Mouse (Mus musculus) neural tube, embryonic 12.5 days (tissue): ENCODE results near the gene Fam198a. TPM values are rescaled to one million over a fixed set of nuclear protein-coding genes. Genes with fewer than 3 reads are reported as not detected.
A peak's percentile ranks its signal among the peaks of the same experiment; 100 is the strongest.

ENCODE experiments used
- ATAC-seq: fragments of 200-750 bp; cut with Nextera tagmentation; 2 replicates; pipeline ENCODE4 v1.8.0; 2017; ENCODE audit warnings: low read depth, mild to moderate bottlenecking, moderate TSS enrichment, moderate library complexity; ENCODE audit not compliant: low FRiP score
- H3K27ac ChIP-seq: fragments of 300-500 bp; sonication (generic); 2 replicates; pipeline ENCODE4 v1.5.1; 2016
- H3K27me3 ChIP-seq: fragments of 300-500 bp; sonication (generic); replicated peaks from 2 replicates; pipeline ENCODE4 v1.6.1; 2016; ENCODE audit warnings: mild to moderate bottlenecking
- H3K36me3 ChIP-seq: fragments of 300-500 bp; sonication (generic); 2 replicates; pipeline ENCODE4 v1.6.1; 2016; ENCODE audit warnings: mild to moderate bottlenecking
- H3K4me1 ChIP-seq: fragments of 300-500 bp; sonication (generic); 2 replicates; pipeline ENCODE4 v1.6.1; 2016
- H3K4me2 ChIP-seq: fragments of 300-500 bp; sonication (generic); replicated peaks from 2 replicates; pipeline ENCODE4 v1.6.1; 2016; ENCODE audit warnings: mild to moderate bottlenecking
- H3K4me3 ChIP-seq: fragments of 300-500 bp; sonication (generic); 2 replicates; pipeline ENCODE4 v1.5.1; 2016
- H3K9ac ChIP-seq: fragments of 300-500 bp; sonication (generic); 2 replicates; pipeline ENCODE4 v1.6.1; 2016; ENCODE audit warnings: mild to moderate bottlenecking
- H3K9me3 ChIP-seq: fragments of 300-500 bp; sonication (generic); 2 replicates; pipeline ENCODE4 v1.6.1; 2016; ENCODE audit warnings: mild to moderate bottlenecking
- WGBS: fragments of 180-500 bp; shearing (Covaris S2); methylation state at CpG from one replicate; pipeline ENCODE4 v1.1.7; 2016; 5-methylcytosine and 5-hydroxymethylcytosine counted together
- polyA plus RNA-seq: library from polyadenylated mRNA; unstranded; fragments of >200 nt; fragmentation: Nextera tagmentation; extraction: Ambion mirVana; gene quantifications from 2 replicates; pipeline ENCODE4 v1.2.1, GENCODE M21; 2016

Gene Fam198a
- polyA plus RNA-seq = 1.1 and 1.4 TPM in 2 replicates

GRCm38 (mm10) chr9:121950418-121951113 lies at the start of gene Fam198a:
Gene Fam198a (plus strand): TSS chr9:121950988.
- H3K9ac ChIP-seq = no peak within 1 kb of the TSS; the same call in 1 of the 2 replicates
- no peak within 1 kb of the TSS for H3K27ac ChIP-seq
- WGBS = 14% methylated on average over 14 of the region's 14 CpGs
- H3K36me3 ChIP-seq = no peaks in the 10 kb centered on the region
- peaks cover 12% of the 10 kb centered on the region for H3K4me1 ChIP-seq
- peak within 1 kb of the TSS; percentile 51 for H3K4me2 ChIP-seq
- H3K4me3 ChIP-seq = peak within 1 kb of the TSS; percentile 7; the same call in 1 of the 2 replicates
- ATAC-seq = peak; percentile 83
- no peaks in the 10 kb centered on the region for H3K9me3 ChIP-seq
- H3K27me3 ChIP-seq = no peaks in the 10 kb centered on the region

- no peaks in the 10 kb centered on the region for H3K36me3 ChIP-seq
- H3K4me2 ChIP-seq = no peak overlapping the region
- no peak overlapping the region for H3K27ac ChIP-seq
- no peaks in the 10 kb centered on the region for H3K27me3 ChIP-seq
- 74% methylated on average over 5 of the region's 5 CpGs for WGBS
- no peaks in the 10 kb centered on the region for H3K9me3 ChIP-seq
- no peak overlapping the region for H3K4me3 ChIP-seq
- ATAC-seq = no peak
- H3K4me1 ChIP-seq = no peaks in the 10 kb centered on the region
- H3K9ac ChIP-seq = no peak overlapping the region
These were observed 48.8 kb upstream of the Fam198a start for GRCm38 (mm10) chr9:121901710-121902700.

GRCm38 (mm10) chr9:121903476-121904305 lies 47.1 kb upstream of the Fam198a start:
- WGBS = 85% methylated on average over 8 of the region's 8 CpGs
- H3K9me3 ChIP-seq = no peaks in the 10 kb centered on the region

GRCm38 (mm10) chr9:121904319-121904718 lies 46.5 kb upstream of the Fam198a start:
- Histone ChIP-seq H3K27ac (no peak overlapping the region), H3K9me3 (no peaks in the 10 kb centered on the region), H3K9ac (no peak overlapping the region), H3K4me1 (no peaks in the 10 kb centered on the region), H3K36me3 (no peaks in the 10 kb centered on the region), H3K4me3 (no peak overlapping the region), H3K4me2 (no peak overlapping the region), H3K27me3 (no peaks in the 10 kb centered on the region)
- 87% methylated on average over 4 of the region's 4 CpGs for WGBS
- no peak for ATAC-seq

More at GRCm38 (mm10) chr9:121903476-121904305, 47.1 kb upstream of the Fam198a start:
- no peak overlapping the region for H3K4me3 ChIP-seq
- no peaks in the 10 kb centered on the region for H3K36me3 ChIP-seq
- no peak overlapping the region for H3K27ac ChIP-seq
- ATAC-seq = no peak
- H3K27me3 ChIP-seq = no peaks in the 10 kb centered on the region
- no peak overlapping the region for H3K9ac ChIP-seq
- H3K4me2 ChIP-seq = no peak overlapping the region
- no peaks in the 10 kb centered on the region for H3K4me1 ChIP-seq

GRCm38 (mm10) chr9:121904946-121905345 lies 45.8 kb upstream of the Fam198a start:
- Histone ChIP-seq H3K4me2 (no peak overlapping the region), H3K4me1 (no peaks in the 10 kb centered on the region), H3K9me3 (no peaks in the 10 kb centered on the region), H3K4me3 (no peak overlapping the region), H3K27ac (no peak overlapping the region), H3K9ac (no peak overlapping the region), H3K27me3 (no peaks in the 10 kb centered on the region), H3K36me3 (no peaks in the 10 kb centered on the region)
- 95% methylated on average over 7 of the region's 7 CpGs for WGBS
- no peak for ATAC-seq

GRCm38 (mm10) chr9:121905556-121906185 lies 45.1 kb upstream of the Fam198a start:
- H3K4me1 ChIP-seq = no peaks in the 10 kb centered on the region

GRCm38 (mm10) chr9:121906456-121906855 lies 44.3 kb upstream of the Fam198a start:
- H3K9ac ChIP-seq = no peak overlapping the region
- H3K4me2 ChIP-seq = no peak overlapping the region
- WGBS = 90% methylated on average over 5 of the region's 5 CpGs
- no peaks in the 10 kb centered on the region for H3K9me3 ChIP-seq
- H3K27me3 ChIP-seq = no peaks in the 10 kb centered on the region
- H3K36me3 ChIP-seq = no peaks in the 10 kb centered on the region
- H3K4me1 ChIP-seq = no peaks in the 10 kb centered on the region
- ATAC-seq = no peak
- H3K27ac ChIP-seq = no peak overlapping the region
- no peak overlapping the region for H3K4me3 ChIP-seq

More at GRCm38 (mm10) chr9:121905556-121906185, 45.1 kb upstream of the Fam198a start:
- Histone ChIP-seq H3K27me3 (no peaks in the 10 kb centered on the region), H3K4me2 (no peak overlapping the region), H3K27ac (no peak overlapping the region), H3K9ac (no peak overlapping the region), H3K9me3 (no peaks in the 10 kb centered on the region), H3K36me3 (no peaks in the 10 kb centered on the region), H3K4me3 (no peak overlapping the region)
- ATAC-seq = no peak
- 89% methylated on average over 4 of the region's 4 CpGs for WGBS

- H3K4me1 ChIP-seq = no peaks in the 10 kb centered on the region
- no peak overlapping the region for H3K9ac ChIP-seq
- 70% methylated on average over 10 of the region's 10 CpGs for WGBS
- H3K27ac ChIP-seq = no peak overlapping the region
- H3K27me3 ChIP-seq = no peaks in the 10 kb centered on the region
- no peak for ATAC-seq
- H3K36me3 ChIP-seq = no peaks in the 10 kb centered on the region
- no peak overlapping the region for H3K4me2 ChIP-seq
- no peaks in the 10 kb centered on the region for H3K9me3 ChIP-seq
- H3K4me3 ChIP-seq = no peak overlapping the region
These were observed 43.3 kb upstream of the Fam198a start for GRCm38 (mm10) chr9:121907356-121908070.

GRCm38 (mm10) chr9:121908321-121908720 lies 42.5 kb upstream of the Fam198a start:
- Histone ChIP-seq H3K9me3 (no peaks in the 10 kb centered on the region), H3K27ac (no peak overlapping the region), H3K27me3 (no peaks in the 10 kb centered on the region), H3K4me3 (no peak overlapping the region), H3K4me1 (no peaks in the 10 kb centered on the region), H3K36me3 (no peaks in the 10 kb centered on the region), H3K4me2 (no peak overlapping the region), H3K9ac (no peak overlapping the region)
- WGBS = 91% methylated on average over 17 of the region's 17 CpGs
- ATAC-seq = no peak

GRCm38 (mm10) chr9:121909635-121910034 lies 41.2 kb upstream of the Fam198a start:
- H3K4me3 ChIP-seq = no peak overlapping the region
- H3K36me3 ChIP-seq = no peaks in the 10 kb centered on the region
- H3K27ac ChIP-seq = no peak overlapping the region
- H3K27me3 ChIP-seq = no peaks in the 10 kb centered on the region
- no peaks in the 10 kb centered on the region for H3K9me3 ChIP-seq
- no peak for ATAC-seq
- no peaks in the 10 kb centered on the region for H3K4me1 ChIP-seq
- WGBS = 79% methylated on average over 6 of the region's 6 CpGs
- no peak overlapping the region for H3K9ac ChIP-seq
- no peak overlapping the region for H3K4me2 ChIP-seq

- Histone ChIP-seq H3K4me3 (no peak overlapping the region), H3K9ac (no peak overlapping the region), H3K4me2 (no peak overlapping the region), H3K27me3 (no peaks in the 10 kb centered on the region), H3K27ac (no peak overlapping the region), H3K4me1 (no peaks in the 10 kb centered on the region), H3K9me3 (no peaks in the 10 kb centered on the region), H3K36me3 (no peaks in the 10 kb centered on the region)
- no peak for ATAC-seq
- 90% methylated on average over 7 of the region's 7 CpGs for WGBS
These were observed 39.6 kb upstream of the Fam198a start for GRCm38 (mm10) chr9:121911196-121911595.
